Mouse (Mus musculus) brain, adult 10 weeks (tissue): ENCODE measurements around the gene Taar8c. TPM values are rescaled to one million over a fixed set of nuclear protein-coding genes. Genes with fewer than 3 reads are reported as not detected.

Source experiments
- polyA plus RNA-seq: library from polyadenylated mRNA; stranded (reverse); fragments of 350-450 nt; fragmentation: Illumina TruSeq; extraction: RNeasy Lipid Tissue Mini Kit (QIAGEN cat#74804); gene quantifications from one replicate; pipeline ENCODE4 v1.2.3, GENCODE M21; 2015; ENCODE audit warnings: low read depth, low replicate concordance

Taar8c gene
- polyA plus RNA-seq, result not detected

DNA sequence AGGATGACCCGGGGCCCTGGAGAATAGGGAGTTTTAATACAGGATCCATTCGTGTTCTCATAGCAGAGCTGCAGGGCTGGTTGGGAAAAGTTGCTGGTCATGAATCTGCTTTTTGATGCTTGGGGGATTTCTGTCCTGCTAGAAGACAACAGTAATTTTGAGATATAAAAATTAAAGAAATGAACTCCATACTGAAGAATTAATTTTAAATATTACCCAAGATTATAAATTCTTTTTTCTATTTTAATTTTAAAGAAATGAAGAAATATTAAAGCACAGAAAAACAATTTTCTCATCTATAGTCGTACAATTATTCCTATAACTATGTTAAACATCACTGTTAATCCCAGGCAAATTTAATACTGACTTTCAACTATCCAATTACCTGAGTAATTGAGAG, at the start of gene Taar8c:
Gene Taar8c, minus strand, starts transcription at position 101 of the 400 bp plus-strand sequence.

DNA sequence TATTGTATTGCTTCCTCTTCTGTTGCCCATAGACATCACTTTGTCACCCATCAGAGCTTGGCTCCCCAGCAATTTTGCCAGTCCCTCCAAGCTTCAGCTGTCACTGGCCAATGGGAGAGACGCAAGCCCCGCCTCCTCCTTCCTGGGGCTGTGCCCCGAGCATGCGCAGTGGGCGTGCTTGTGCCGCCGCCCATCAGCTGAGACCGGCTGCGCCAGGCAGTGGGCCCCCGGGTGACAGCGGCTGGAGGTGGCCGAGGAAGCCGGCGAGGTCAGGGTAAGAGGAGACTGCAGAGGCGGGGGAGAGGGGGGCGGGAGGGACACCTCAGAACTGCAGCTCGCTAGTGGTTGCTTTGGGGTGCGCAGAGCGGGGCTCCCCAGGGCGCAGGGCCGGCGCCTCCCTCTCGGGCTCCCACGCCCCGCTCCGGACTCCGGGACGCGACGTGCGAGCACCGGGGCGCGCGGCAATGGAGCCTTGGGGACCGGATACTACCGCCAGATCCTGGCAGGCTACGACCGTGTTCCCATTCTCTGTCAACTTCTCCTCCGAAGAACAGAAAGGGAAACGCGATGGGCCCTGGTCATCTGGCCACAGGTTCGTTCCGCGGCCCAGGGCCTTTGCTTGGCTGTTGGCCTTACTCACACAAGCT, 47.5 kb upstream of the Taar8c start, which contains the start of gene Stx7:
Gene Stx7, plus strand, starts transcription at position 168 of the 647 bp plus-strand sequence.

DNA sequence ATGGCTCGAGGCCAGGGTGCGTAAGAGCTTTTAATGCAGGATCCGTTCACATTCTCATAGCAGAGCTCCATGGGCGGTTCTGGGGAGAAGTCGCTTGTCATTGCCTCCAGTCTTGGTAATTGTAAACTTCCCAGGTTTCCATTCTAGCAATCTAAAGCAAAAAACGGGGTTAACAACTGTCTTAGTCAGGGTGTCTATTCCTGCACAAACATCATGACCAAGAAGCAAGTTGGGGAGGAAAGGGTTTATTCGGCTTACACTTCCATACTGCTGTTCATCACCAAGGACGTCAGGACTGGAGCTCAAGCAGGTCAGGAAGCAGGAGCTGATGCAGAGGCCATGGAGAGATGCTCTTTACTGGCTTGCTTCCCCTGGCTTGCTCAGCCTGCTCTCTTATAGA, 7.7 kb upstream of the Taar8c start, which contains the start of gene Taar9:
Gene Taar9, minus strand, starts transcription at position 101 of the 400 bp plus-strand sequence.

DNA sequence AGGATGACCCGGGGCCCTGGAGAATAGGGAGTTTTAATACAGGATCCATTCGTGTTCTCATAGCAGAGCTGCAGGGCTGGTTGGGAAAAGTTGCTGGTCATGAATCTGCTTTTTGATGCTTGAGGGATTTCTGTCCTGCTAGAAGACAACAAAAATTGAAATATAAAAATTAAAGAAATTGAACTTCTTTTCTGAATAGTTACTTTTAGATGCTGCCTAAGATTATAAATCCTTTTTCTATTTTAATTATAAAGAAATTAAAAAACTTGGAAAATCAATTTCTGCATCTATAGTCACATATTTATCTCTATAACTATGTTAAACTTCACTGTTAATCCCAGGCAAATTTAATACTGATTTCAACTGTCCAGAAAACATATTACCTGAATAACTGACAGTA, 9.5 kb downstream of the Taar8c start, which contains the start of gene Taar8b:
Gene Taar8b, minus strand, starts transcription at position 101 of the 400 bp plus-strand sequence.

DNA sequence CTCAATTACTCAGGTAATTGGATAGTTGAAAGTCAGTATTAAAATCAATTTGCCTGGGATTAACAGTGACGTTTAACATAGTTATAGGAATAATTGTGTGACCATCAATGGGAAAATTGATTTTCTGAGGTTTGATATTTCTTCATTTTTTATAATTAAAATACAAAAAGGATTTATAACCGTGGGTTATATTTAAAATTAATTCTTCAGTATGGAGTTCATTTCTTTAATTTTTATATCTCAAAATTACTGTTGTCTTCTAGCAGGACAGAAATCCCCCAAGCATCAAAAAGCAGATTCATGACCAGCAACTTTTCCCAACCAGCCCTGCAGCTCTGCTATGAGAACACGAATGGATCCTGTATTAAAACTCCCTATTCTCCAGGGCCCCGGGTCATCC, 25.5 kb downstream of the Taar8c start, which contains the start of gene Taar8a:
Gene Taar8a, plus strand, starts transcription at position 301 of the 400 bp plus-strand sequence.

Other genes with a start within 250 kb of the Taar8c start
- gene Vnn1, start 207.2 kb downstream of the Taar8c start, polyA plus RNA-seq, result 0.24 TPM
- gene Taar1, start 181.6 kb downstream of the Taar8c start, polyA plus RNA-seq, result not detected
- gene Taar2, start 163.3 kb downstream of the Taar8c start, polyA plus RNA-seq, result not detected
- not detected for gene Taar3, start 152.4 kb downstream of the Taar8c start, polyA plus RNA-seq
- not detected for gene Taar4, start 141.4 kb downstream of the Taar8c start, polyA plus RNA-seq
- gene Taar5, start 131.2 kb downstream of the Taar8c start, polyA plus RNA-seq, result not detected
- gene Taar6, start 116.3 kb downstream of the Taar8c start, polyA plus RNA-seq, result not detected
- gene Taar7a, start 108.4 kb downstream of the Taar8c start, polyA plus RNA-seq, result not detected
- gene Taar7b, start 102.0 kb downstream of the Taar8c start, polyA plus RNA-seq, result not detected
- gene Taar7d, start 74.7 kb downstream of the Taar8c start, polyA plus RNA-seq, result not detected
- gene Taar7e, start 64.3 kb downstream of the Taar8c start, polyA plus RNA-seq, result not detected
- not detected for gene Taar7f, start 52.4 kb downstream of the Taar8c start, polyA plus RNA-seq
- not detected for gene Taar8a, start 25.4 kb downstream of the Taar8c start, polyA plus RNA-seq
- gene Taar8b, start 9.6 kb downstream of the Taar8c start, polyA plus RNA-seq, result not detected
- not detected for gene Taar9, start 7.6 kb upstream of the Taar8c start, polyA plus RNA-seq
- 163 TPM for gene Stx7, start 47.4 kb upstream of the Taar8c start, polyA plus RNA-seq
- gene Moxd1, start 121.6 kb upstream of the Taar8c start, polyA plus RNA-seq, result 5.5 TPM